Mouse (Mus musculus) small intestine, adult 2 months (tissue): ENCODE results near the gene Tmbim7. TPM values are rescaled to one million over a fixed set of nuclear protein-coding genes. Genes with fewer than 3 reads are reported as not detected.

Experiments used
- H3K27ac ChIP-seq: fragments of 200-500 bp; 2 replicates; pipeline ENCODE4 v1.5.1; 2012; ENCODE audit warnings: low read depth, low read length, control low read depth, inconsistent platforms; ENCODE audit not compliant: insufficient read depth
- H3K27me3 ChIP-seq: fragments of 200-500 bp; 2 replicates; pipeline ENCODE4 v1.6.1; 2012; ENCODE audit warnings: mild to moderate bottlenecking, moderate library complexity, low read length, inconsistent platforms; ENCODE audit not compliant: control insufficient read depth, insufficient read depth
- H3K36me3 ChIP-seq: fragments of 200-500 bp; 2 replicates; pipeline ENCODE4 v1.6.1; 2012; ENCODE audit warnings: mild to moderate bottlenecking, low read length, control low read depth, inconsistent platforms; ENCODE audit not compliant: control insufficient read depth, insufficient read depth
- H3K4me1 ChIP-seq: fragments of 200-500 bp; 2 replicates; pipeline ENCODE4 v1.6.1; 2012; ENCODE audit warnings: low read length, inconsistent platforms, mixed read lengths; ENCODE audit not compliant: control insufficient read depth, insufficient read depth, insufficient read length
- H3K4me3 ChIP-seq: fragments of 200-500 bp; 2 replicates; pipeline ENCODE4 v1.5.1; 2012; ENCODE audit warnings: low read depth, mild to moderate bottlenecking, control low read depth, inconsistent platforms, low read length, moderate library complexity
- CTCF ChIP-seq: fragments of 200-500 bp; IDR thresholded peaks from 2 replicates; pipeline ENCODE4 v1.5.1; 2012; ENCODE audit warnings: low read depth, mild to moderate bottlenecking, control low read depth, inconsistent platforms, low read length, moderate library complexity, mixed read lengths; ENCODE audit not compliant: insufficient replicate concordance, insufficient read length; ENCODE audit errors: extremely low read depth
- POLR2A ChIP-seq: fragments of 200-500 bp; IDR thresholded peaks from 2 replicates; pipeline ENCODE4 v1.6.1; 2012; ENCODE audit warnings: low read depth, mild to moderate bottlenecking, control low read depth, inconsistent platforms, low read length, moderate library complexity
- WGBS: fragments of 180-500 bp; shearing (Covaris S2); methylation state at CpG from one replicate; pipeline ENCODE4 v1.1.7; 2018; 5-methylcytosine and 5-hydroxymethylcytosine counted together
- polyA plus RNA-seq: library from polyadenylated mRNA; depleted of rRNA; stranded (reverse); fragments of >200 nt; gene quantifications from 2 replicates; pipeline ENCODE4 v1.2.3, GENCODE M21; 2012

Tmbim7 gene
- polyA plus RNA-seq, 1 experiment: not detected

DNA sequence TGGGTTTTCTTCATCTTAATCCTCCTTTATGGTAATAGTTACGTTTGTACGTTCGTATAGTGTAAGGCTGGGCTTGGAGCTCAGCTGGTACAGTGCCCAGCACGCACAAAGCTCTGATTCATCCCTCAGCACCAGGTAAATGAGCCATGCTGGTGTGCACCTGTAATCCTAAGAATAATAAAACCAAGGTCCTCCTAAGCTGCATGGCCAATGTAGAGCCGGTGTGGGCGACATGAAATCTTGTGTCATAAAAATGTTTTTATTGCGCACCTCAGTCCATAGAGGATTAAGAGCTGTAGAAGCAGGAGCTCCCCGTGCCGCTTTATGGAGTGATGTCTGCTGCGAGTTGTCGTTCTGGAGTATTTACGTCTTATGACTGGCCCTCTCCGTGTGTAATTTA lies 17.7 kb upstream of the Tmbim7 start:
- no peaks in the 10 kb centered on the region for H3K4me1 ChIP-seq

DNA sequence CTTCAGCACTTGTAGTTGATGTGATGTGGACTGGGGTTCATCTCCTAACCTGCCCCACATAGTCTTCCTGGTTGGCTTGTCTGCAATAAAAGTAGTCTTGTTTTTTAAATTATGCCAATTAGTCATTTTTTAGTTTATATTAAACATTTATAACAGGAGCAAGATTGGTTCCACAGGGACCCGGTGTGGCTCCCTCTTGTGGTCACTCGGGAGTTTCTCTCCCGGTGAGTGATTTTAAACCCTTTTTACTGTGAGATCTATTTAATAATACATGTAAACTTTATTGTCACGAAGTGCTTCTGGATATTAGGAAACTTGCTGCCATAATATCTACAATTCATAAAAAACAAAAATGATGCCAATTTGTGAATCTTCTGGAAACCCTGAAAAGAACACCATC lies 17.0 kb upstream of the Tmbim7 start:
- no peak overlapping the region for H3K27ac ChIP-seq
- WGBS: 73% methylated on average over 4 of the region's 4 CpGs
- no peak overlapping the region for H3K4me3 ChIP-seq
- no peaks in the 10 kb centered on the region for H3K4me1 ChIP-seq
- peaks cover 21% of the 10 kb centered on the region for H3K36me3 ChIP-seq
- no peak for TF ChIP-seq POLR2A
- TF ChIP-seq CTCF: peak; percentile 69; the same call in 1 of the 2 replicates
- H3K27me3 ChIP-seq: no peaks in the 10 kb centered on the region

More for the DNA sequence above, 17.7 kb upstream of the Tmbim7 start:
- Histone ChIP-seq H3K4me3 (no peak overlapping the region), H3K27ac (no peak overlapping the region), H3K36me3 (peaks cover 22% of the 10 kb centered on the region), H3K27me3 (no peaks in the 10 kb centered on the region)
- TF ChIP-seq POLR2A (no peak), CTCF (no peak)
- 77% methylated on average over 13 of the region's 13 CpGs for WGBS

DNA sequence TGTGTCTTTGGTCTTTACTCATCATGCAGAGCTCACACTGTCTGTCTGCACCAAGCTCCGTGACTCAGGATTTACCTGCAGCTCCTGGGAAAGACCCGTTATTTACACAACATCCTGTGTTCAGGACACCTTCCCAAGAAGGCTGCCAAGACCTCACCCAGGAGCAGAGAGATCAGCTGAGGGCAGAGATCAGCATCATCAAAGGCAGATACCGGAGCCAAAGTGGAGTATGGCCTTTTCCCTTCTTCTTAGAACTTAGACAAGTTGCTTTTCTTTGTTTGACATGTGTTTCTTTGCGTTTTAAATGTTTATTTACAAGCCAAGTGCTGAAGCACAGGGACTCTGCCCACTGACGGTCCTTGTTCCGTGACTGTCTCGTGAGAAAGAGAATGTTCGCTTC lies 15.7 kb upstream of the Tmbim7 start:
- peaks cover 17% of the 10 kb centered on the region for H3K36me3 ChIP-seq
- no peak for TF ChIP-seq POLR2A
- no peak for TF ChIP-seq CTCF
- H3K4me3 ChIP-seq: no peak overlapping the region
- H3K27me3 ChIP-seq: no peaks in the 10 kb centered on the region
- H3K4me1 ChIP-seq: no peaks in the 10 kb centered on the region
- no peak overlapping the region for H3K27ac ChIP-seq
- WGBS: 78% methylated on average over 8 of the region's 8 CpGs

DNA sequence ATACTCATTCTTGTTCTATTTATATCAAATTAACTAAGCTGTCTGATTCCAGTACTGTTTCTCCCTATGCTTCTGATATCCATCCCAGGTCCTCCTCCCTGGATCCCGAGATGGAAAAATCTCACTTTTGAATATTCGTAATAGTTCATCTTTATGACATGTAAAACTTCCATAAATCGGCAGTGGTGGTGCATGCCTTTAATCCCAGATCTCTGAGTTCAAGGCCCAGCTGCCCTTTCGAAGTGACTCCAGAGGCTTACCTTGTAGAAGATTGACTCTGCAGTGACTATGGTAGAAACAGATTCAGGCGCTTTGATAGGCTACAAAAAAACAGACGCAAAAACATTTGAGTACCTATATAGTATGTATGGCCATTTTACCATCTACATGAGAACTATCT lies 6.4 kb upstream of the Tmbim7 start:
- TF ChIP-seq POLR2A (no peak), CTCF (no peak)
- Histone ChIP-seq H3K4me1 (no peaks in the 10 kb centered on the region), H3K27me3 (no peaks in the 10 kb centered on the region), H3K4me3 (no peak overlapping the region), H3K36me3 (peaks cover 32% of the 10 kb centered on the region), H3K27ac (no peak overlapping the region)
- 94% methylated on average over 6 of the region's 6 CpGs for WGBS

DNA sequence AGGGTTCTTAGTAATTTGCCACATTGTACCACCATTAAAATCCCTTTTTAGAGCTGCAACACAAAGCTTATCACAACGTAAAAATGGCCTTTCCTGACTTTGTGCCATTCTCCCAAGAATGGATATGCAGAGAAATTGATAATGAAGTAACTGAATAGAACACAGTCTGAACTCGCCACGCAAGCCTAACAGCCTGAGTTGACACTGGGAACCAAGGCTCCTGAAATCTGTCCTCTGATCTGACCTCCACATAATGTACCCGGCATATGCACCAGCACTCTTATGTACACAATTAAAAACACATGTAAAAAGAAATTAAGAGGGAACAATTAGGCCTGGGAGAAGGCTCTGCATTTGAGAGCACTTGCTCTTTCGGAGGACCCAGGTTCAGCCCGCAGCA lies 5.7 kb upstream of the Tmbim7 start:
- H3K4me1 ChIP-seq: no peaks in the 10 kb centered on the region
- WGBS: 86% methylated on average over 6 of the region's 6 CpGs
- no peak overlapping the region for H3K27ac ChIP-seq
- peaks cover 31% of the 10 kb centered on the region for H3K36me3 ChIP-seq
- TF ChIP-seq CTCF (no peak), POLR2A (no peak)
- H3K4me3 ChIP-seq: no peak overlapping the region
- H3K27me3 ChIP-seq: no peaks in the 10 kb centered on the region

DNA sequence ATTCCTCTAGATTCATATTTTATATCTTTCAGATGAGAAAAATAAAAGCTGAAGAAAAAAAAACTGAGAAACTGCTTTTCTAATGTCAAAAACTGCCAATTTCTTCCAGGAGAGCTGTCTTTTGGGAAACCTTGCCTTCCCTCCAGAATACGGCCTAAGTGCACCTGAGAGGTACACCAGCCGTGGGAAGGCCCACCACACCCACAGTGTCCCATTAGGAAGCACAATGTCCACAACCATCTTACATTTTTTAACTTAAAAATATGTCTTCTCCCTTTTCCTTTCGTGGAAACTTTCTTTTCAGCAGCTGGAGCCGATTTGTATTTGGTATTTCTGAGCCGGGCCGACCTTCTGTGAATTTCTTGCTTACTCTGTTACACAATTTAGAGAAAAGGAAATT lies 4.4 kb upstream of the Tmbim7 start:
- Histone ChIP-seq H3K4me3 (peak overlapping the region; percentile 38; the same call in 1 of the 2 replicates), H3K4me1 (no peaks in the 10 kb centered on the region), H3K27me3 (no peaks in the 10 kb centered on the region), H3K27ac (no peak overlapping the region), H3K36me3 (peaks cover 23% of the 10 kb centered on the region)
- 13% methylated on average over 6 of the region's 6 CpGs for WGBS
- TF ChIP-seq POLR2A (no peak), CTCF (no peak)

DNA sequence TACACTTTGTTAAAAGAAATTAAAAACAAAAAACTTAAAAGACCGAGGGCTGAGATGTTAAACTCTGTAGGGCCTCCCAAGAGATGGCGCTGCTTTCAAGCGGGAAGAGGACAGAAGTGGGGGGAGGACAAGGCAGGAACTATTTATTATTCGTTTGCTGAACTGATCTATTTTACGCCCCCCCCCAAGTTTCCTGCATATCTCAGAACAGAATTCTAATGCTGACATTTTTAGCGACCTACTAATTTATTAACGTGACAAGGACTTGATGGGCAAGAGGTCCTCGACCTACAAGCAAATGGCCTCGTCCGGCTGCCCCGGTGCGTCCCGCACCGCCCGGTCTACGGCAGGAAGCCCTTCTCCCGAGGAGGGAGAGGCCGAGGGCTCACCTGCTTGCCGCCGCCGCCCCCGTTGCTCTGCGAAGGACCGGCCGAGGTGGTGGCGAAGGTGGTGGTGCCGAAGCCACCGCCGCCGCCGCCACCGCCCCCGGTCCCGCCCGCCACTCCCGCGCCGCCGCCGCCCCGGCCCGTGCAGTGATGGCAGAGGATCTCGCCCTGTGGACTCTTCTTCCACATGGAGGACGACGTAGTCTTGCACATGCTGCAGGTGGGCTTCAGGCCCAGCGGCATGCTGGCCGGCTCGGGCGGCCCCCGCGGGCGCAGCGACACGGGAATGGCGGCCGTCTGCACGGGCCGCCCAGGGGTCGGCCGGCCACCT lies 3.8 kb upstream of the Tmbim7 start:
- Histone ChIP-seq H3K36me3 (peaks cover 18% of the 10 kb centered on the region), H3K4me3 (peak overlapping the region; percentile 98), H3K4me1 (no peaks in the 10 kb centered on the region), H3K27ac (peak overlapping the region; percentile 66), H3K27me3 (no peaks in the 10 kb centered on the region)
- TF ChIP-seq POLR2A: no peak
- peak; percentile 61; the same call in 1 of the 2 replicates for TF ChIP-seq CTCF
- under 1% methylated on average over 60 of the region's 60 CpGs for WGBS
